Mouse (Mus musculus): ENCODE results near the gene St6galnac5. TPM values are rescaled to one million over a fixed set of nuclear protein-coding genes. Genes with fewer than 3 reads are reported as not detected.

Gene St6galnac5
- polyA plus RNA-seq (2012; rRNA removed), result 0.14 and 0.28 TPM in 2 replicates

DNA sequence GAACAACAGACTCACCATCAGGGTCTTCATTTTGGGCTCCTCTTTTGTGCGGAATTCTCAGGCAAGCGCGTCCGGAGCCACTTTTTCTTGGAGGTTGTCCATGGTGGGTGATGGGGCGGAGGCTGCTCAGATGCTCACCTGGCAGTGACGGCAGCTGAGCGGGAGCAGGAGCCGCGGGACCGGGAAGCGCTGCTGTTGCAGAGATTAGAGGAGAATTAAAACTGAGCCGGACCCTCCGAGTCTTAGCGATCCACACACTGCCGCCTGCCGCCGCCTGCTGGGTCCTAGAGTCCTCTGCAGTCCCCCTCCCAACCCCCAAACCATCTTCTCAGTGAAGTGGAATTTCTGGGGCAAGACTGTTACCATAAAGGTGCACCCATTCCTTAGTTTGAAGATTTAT is at the start of gene St6galnac5:
Gene St6galnac5 (minus strand): TSS at position 259 of the 400 bp plus-strand sequence.
- peak within 1 kb of the TSS; percentile 8; the same call in 1 of the 2 replicates for H3K4me3 ChIP-seq (ENCODE audit: low read depth, low read length)
- WGBS, result 3% methylated on average over 17 of the region's 17 CpGs
- TF ChIP-seq CTCF (IDR thresholded peaks at IDR 0.05; ENCODE audit: extremely low read depth, insufficient read length, insufficient replicate concordance, low read depth, low read length) (no peak), POLR2A (IDR thresholded peaks at IDR 0.05; ENCODE audit: low read depth, low read length) (no peak)

DNA sequence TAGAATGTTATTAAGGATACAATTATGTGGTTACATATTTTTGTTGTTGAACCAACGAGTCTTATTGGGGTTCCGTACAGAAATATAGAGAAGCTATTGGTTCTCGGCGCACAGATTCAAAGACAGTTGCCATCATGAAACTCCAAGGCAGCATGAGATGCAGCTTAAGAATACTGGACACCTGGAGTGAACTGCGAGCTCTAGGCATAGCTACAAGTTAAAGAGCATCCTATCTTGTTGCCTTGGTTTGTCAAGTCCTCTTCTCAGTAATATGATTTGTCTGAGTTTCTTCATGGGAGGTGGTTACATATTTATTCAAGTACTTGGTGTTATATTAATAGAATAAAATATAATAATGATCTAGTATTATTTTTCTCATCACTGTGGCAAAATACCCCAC is 48.7 kb upstream of the St6galnac5 start:
- TF ChIP-seq POLR2A (IDR thresholded peaks at IDR 0.05; ENCODE audit: low read depth, low read length) (no peak), CTCF (IDR thresholded peaks at IDR 0.05; ENCODE audit: extremely low read depth, insufficient read length, insufficient replicate concordance, low read depth, low read length) (no peak)
- no peak overlapping the region for H3K4me3 ChIP-seq (ENCODE audit: low read depth, low read length)
- WGBS, result 89% methylated on average over 5 of the region's 5 CpGs
- H3K4me1 ChIP-seq (ENCODE audit: control insufficient read depth, insufficient read depth, insufficient read length, low read length), result no peaks in the 10 kb centered on the region
- H3K36me3 ChIP-seq (ENCODE audit: control insufficient read depth, insufficient read depth, low read length), result no peaks in the 10 kb centered on the region
- H3K27ac ChIP-seq (ENCODE audit: insufficient read depth, low read depth, low read length), result no peak overlapping the region
- no peaks in the 10 kb centered on the region for H3K27me3 ChIP-seq (ENCODE audit: control insufficient read depth, insufficient read depth, low read length)

More for the DNA sequence above, at the start of gene St6galnac5:
- Histone ChIP-seq H3K36me3 (ENCODE audit: control insufficient read depth, insufficient read depth, low read length) (no peaks in the 10 kb centered on the region), H3K27me3 (ENCODE audit: control insufficient read depth, insufficient read depth, low read length) (peaks cover 4% of the 10 kb centered on the region; the same call in 1 of the 2 replicates), H3K4me1 (ENCODE audit: control insufficient read depth, insufficient read depth, insufficient read length, low read length) (no peaks in the 10 kb centered on the region; the same call in 1 of the 2 replicates), H3K27ac (ENCODE audit: insufficient read depth, low read depth, low read length) (no peak within 1 kb of the TSS)

DNA sequence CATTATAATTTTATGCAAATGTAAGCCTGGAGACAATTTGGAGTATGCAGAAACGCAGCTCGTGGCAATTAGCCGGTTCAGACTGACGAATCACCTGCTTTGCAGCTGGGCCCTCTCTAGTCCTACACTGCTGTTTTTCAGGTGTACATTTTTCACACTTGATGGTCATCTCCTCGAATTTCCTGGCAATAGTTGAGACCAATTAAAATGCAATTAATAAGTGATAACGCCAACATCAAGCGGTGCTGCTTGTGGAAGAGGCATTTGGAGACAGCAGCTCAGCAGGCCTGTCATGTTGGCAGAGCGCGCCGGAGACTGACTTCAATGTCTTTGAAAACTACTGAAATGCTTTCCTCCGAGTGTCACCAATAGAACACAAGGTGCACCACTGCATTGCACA is 42.0 kb upstream of the St6galnac5 start:
- no peaks in the 10 kb centered on the region for H3K36me3 ChIP-seq (ENCODE audit: control insufficient read depth, insufficient read depth, low read length)
- 87% methylated on average over 11 of the region's 11 CpGs for WGBS
- H3K4me1 ChIP-seq (ENCODE audit: control insufficient read depth, insufficient read depth, insufficient read length, low read length), result no peaks in the 10 kb centered on the region
- no peak overlapping the region for H3K4me3 ChIP-seq (ENCODE audit: low read depth, low read length)
- no peaks in the 10 kb centered on the region for H3K27me3 ChIP-seq (ENCODE audit: control insufficient read depth, insufficient read depth, low read length)
- H3K27ac ChIP-seq (ENCODE audit: insufficient read depth, low read depth, low read length), result no peak overlapping the region
- no peak for TF ChIP-seq POLR2A (IDR thresholded peaks at IDR 0.05; ENCODE audit: low read depth, low read length)
- TF ChIP-seq CTCF (IDR thresholded peaks at IDR 0.05; ENCODE audit: extremely low read depth, insufficient read length, insufficient replicate concordance, low read depth, low read length), result no peak

DNA sequence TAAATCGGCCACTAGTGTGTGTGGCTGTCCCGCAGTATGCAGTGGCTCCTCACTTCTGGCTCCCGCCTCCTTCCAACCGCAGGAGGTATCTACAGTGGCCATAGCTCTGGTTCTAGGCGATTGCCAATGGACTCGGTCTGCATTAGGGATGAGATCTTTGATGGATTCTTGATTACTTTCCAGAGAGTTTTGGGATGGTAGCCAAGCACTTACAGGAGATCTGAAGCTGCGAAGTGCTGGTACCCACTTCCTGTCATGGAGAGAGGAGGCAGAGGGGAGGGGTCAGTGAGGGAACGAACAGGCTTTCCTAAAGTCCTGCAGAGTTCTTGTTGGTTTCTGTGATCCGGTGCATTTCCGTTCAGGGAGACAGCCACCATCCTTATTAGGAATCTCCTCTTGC is 36.0 kb upstream of the St6galnac5 start:
- WGBS, result 71% methylated on average over 10 of the region's 10 CpGs
- H3K27ac ChIP-seq (ENCODE audit: insufficient read depth, low read depth, low read length), result no peak overlapping the region
- no peak overlapping the region for H3K4me3 ChIP-seq (ENCODE audit: low read depth, low read length)
- no peaks in the 10 kb centered on the region for H3K27me3 ChIP-seq (ENCODE audit: control insufficient read depth, insufficient read depth, low read length)
- TF ChIP-seq CTCF (IDR thresholded peaks at IDR 0.05; ENCODE audit: extremely low read depth, insufficient read length, insufficient replicate concordance, low read depth, low read length) (no peak), POLR2A (IDR thresholded peaks at IDR 0.05; ENCODE audit: low read depth, low read length) (no peak)
- no peaks in the 10 kb centered on the region for H3K4me1 ChIP-seq (ENCODE audit: control insufficient read depth, insufficient read depth, insufficient read length, low read length)
- H3K36me3 ChIP-seq (ENCODE audit: control insufficient read depth, insufficient read depth, low read length), result no peaks in the 10 kb centered on the region

DNA sequence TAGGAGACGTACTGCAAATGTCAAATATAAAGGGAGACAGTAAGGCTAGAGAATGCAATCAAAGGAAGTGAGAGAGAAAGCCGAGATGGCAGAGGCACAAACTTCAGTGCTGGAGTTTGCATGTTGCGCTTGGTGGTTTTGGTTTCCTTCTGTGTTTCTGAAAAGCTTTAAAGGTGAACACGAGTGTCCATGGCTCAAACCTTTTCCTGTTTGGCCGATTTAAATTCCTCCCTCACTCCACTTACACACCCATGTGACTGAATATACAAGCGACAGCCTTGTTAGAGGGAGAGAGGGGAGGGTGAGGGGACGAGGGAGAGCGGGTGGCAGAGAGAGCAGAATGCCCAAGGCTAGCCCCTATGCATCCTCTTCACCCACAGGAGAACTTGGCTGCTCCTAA is 34.3 kb upstream of the St6galnac5 start:
- Histone ChIP-seq H3K4me1 (ENCODE audit: control insufficient read depth, insufficient read depth, insufficient read length, low read length) (no peaks in the 10 kb centered on the region), H3K36me3 (ENCODE audit: control insufficient read depth, insufficient read depth, low read length) (no peaks in the 10 kb centered on the region), H3K27ac (ENCODE audit: insufficient read depth, low read depth, low read length) (no peak overlapping the region), H3K27me3 (ENCODE audit: control insufficient read depth, insufficient read depth, low read length) (no peaks in the 10 kb centered on the region), H3K4me3 (ENCODE audit: low read depth, low read length) (no peak overlapping the region)
- WGBS, result 49% methylated on average over 8 of the region's 8 CpGs
- TF ChIP-seq POLR2A (IDR thresholded peaks at IDR 0.05; ENCODE audit: low read depth, low read length) (no peak), CTCF (IDR thresholded peaks at IDR 0.05; ENCODE audit: extremely low read depth, insufficient read length, insufficient replicate concordance, low read depth, low read length) (no peak)

DNA sequence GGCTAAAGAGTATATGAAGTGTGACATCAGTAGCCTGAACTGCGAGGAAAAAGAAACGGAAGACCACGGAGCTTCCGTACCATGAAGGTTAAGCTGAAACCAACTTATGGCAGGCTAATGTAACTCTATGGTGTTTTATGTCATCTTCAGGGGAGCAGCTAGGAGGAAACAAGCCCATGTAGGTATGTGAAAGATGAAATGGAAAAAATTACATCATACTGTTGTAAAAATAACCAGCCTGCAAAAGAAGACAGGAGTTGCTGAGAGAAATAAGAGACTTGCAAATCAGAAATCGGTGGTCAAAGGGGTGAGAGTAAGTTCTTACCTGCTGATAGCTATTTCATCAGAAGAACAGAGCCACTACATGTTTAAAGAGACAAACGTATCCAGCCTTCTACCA is 24.8 kb upstream of the St6galnac5 start:
- TF ChIP-seq CTCF (IDR thresholded peaks at IDR 0.05; ENCODE audit: extremely low read depth, insufficient read length, insufficient replicate concordance, low read depth, low read length), result no peak
- no peak for TF ChIP-seq POLR2A (IDR thresholded peaks at IDR 0.05; ENCODE audit: low read depth, low read length)
- Histone ChIP-seq H3K4me1 (ENCODE audit: control insufficient read depth, insufficient read depth, insufficient read length, low read length) (no peaks in the 10 kb centered on the region), H3K36me3 (ENCODE audit: control insufficient read depth, insufficient read depth, low read length) (no peaks in the 10 kb centered on the region), H3K4me3 (ENCODE audit: low read depth, low read length) (no peak overlapping the region), H3K27me3 (ENCODE audit: control insufficient read depth, insufficient read depth, low read length) (no peaks in the 10 kb centered on the region), H3K27ac (ENCODE audit: insufficient read depth, low read depth, low read length) (no peak overlapping the region)
- 80% methylated on average over 6 of the region's 6 CpGs for WGBS

DNA sequence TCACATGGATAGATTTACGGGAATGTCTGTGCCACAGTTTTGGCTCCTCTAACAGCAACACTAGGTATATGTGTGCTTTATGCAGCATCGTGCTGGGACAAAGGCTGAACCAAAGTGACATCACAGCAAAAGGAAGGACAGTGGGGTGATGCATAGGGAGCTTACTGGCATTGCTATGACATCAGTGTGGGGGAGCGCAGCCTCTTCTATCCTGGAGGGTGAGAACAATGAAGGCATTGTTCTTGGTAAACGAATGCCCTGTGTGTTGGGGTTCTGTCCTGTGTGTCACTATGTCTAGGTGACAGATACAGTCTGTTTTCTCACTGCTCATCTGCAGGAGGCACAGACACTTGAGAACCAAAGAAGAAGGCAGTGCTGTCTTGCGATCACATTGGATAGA is 16.9 kb upstream of the St6galnac5 start:
- WGBS, result 67% methylated on average over 5 of the region's 5 CpGs
- no peak for TF ChIP-seq POLR2A (IDR thresholded peaks at IDR 0.05; ENCODE audit: low read depth, low read length)
- no peak for TF ChIP-seq CTCF (IDR thresholded peaks at IDR 0.05; ENCODE audit: extremely low read depth, insufficient read length, insufficient replicate concordance, low read depth, low read length)
- Histone ChIP-seq H3K27me3 (ENCODE audit: control insufficient read depth, insufficient read depth, low read length) (no peaks in the 10 kb centered on the region), H3K4me1 (ENCODE audit: control insufficient read depth, insufficient read depth, insufficient read length, low read length) (no peaks in the 10 kb centered on the region), H3K4me3 (ENCODE audit: low read depth, low read length) (no peak overlapping the region), H3K36me3 (ENCODE audit: control insufficient read depth, insufficient read depth, low read length) (no peaks in the 10 kb centered on the region), H3K27ac (ENCODE audit: insufficient read depth, low read depth, low read length) (no peak overlapping the region)

All from small intestine, adult 2 months (tissue).